Mouse (Mus musculus) c-Kit-positive CD71-negative TER-119-negative erythroid progenitor cells, embryonic 14.5 days (primary cell): ENCODE data around the gene Clstn3.
"Not testable (repeated sequence)": the region's sequence is repeated elsewhere in the genome, so short reads cannot be mapped to it uniquely, and the experiment has no call there.

ENCODE experiments used
- DNase-seq: peaks from one replicate; pipeline ENCODE4 v3.0.0-alpha.2; 2013; ENCODE audit warnings: low read depth

The Clstn3 gene

GRCm38 (mm10) chr6:124478874-124479572 lies 14.4 kb upstream of the Clstn3 start:
- no peak for DNase-seq

- peak; percentile 42 for DNase-seq
These were observed 13.5 kb upstream of the Clstn3 start for GRCm38 (mm10) chr6:124477922-124478651.

- no peak for DNase-seq
These were observed 12.6 kb upstream of the Clstn3 start for GRCm38 (mm10) chr6:124477221-124477655.

GRCm38 (mm10) chr6:124476796-124477195 lies 12.2 kb upstream of the Clstn3 start:
- DNase-seq = no peak

GRCm38 (mm10) chr6:124476216-124476615 lies 11.6 kb upstream of the Clstn3 start:
- DNase-seq = no peak

GRCm38 (mm10) chr6:124475335-124476075 lies 10.9 kb upstream of the Clstn3 start:
- DNase-seq = not testable (repeated sequence)

- no peak for DNase-seq
These were observed 10.0 kb upstream of the Clstn3 start for GRCm38 (mm10) chr6:124474621-124475020.

GRCm38 (mm10) chr6:124472801-124473200 lies 8.2 kb upstream of the Clstn3 start:
- peak; percentile 46 for DNase-seq

GRCm38 (mm10) chr6:124471783-124472638 lies 7.4 kb upstream of the Clstn3 start:
- DNase-seq = not testable (repeated sequence)

- no peak for DNase-seq
These were observed 6.5 kb upstream of the Clstn3 start for GRCm38 (mm10) chr6:124471121-124471520.

- DNase-seq = no peak
These were observed 1.1 kb upstream of the Clstn3 start for GRCm38 (mm10) chr6:124465729-124466128.

GRCm38 (mm10) chr6:124465299-124465698 lies 705 bp upstream of the Clstn3 start:
- no peak for DNase-seq

- no peak for DNase-seq
These were observed 708 bp downstream of the Clstn3 start for GRCm38 (mm10) chr6:124463881-124464291.

- no peak for DNase-seq
These were observed 5.2 kb downstream of the Clstn3 start for GRCm38 (mm10) chr6:124459388-124459787.

GRCm38 (mm10) chr6:124458505-124458904 lies 6.1 kb downstream of the Clstn3 start:
- DNase-seq = no peak

- no peak for DNase-seq
These were observed 6.8 kb downstream of the Clstn3 start for GRCm38 (mm10) chr6:124457827-124458226.

- DNase-seq = no peak
These were observed 8.4 kb downstream of the Clstn3 start for GRCm38 (mm10) chr6:124456243-124456642.

- no peak for DNase-seq
These were observed 10.8 kb downstream of the Clstn3 start for GRCm38 (mm10) chr6:124453756-124454155.

GRCm38 (mm10) chr6:124451995-124452394 lies 12.6 kb downstream of the Clstn3 start:
- no peak for DNase-seq

GRCm38 (mm10) chr6:124449668-124450383 lies 14.8 kb downstream of the Clstn3 start:
- no peak for DNase-seq
